Comparison of ENCODE assay signal across 8 mouse cellular contexts in genomic region chr11:4001603-4002002, GRCm38 (mm10). TPM values are rescaled to one million over a fixed set of nuclear protein-coding genes. Genes with fewer than 3 reads are reported as not detected.
DNase-seq lines count a peak whose midpoint lies in the region; ATAC-seq lines count a peak whose summit lies in the region.
"Had no signal": no experiment of that assay in that cellular context is flagged by ENCODE, and none has a peak within 500 bp of the region (broad histone marks: within the 10 kb centered on the region; RNA-seq: fewer than 3 reads in every experiment).

No protein-coding gene starts in this region.

- peak; percentile 77 for DNase-seq in 416B (ENCODE audit: low read depth)
- peak; percentile 4 for DNase-seq in c-Kit-negative CD71-positive TER-119-positive erythroid progenitor cells, embryonic 14.5 days (ENCODE audit: low read depth, low spot score)
- DNase-seq in forelimb bud, embryonic 11.5 days (ENCODE audit: low read depth, low spot score): peak; percentile 71
- DNase-seq in kidney, postnatal 25 days: peak; percentile 76 to 80
- peak; percentile 72 for DNase-seq in lung, postnatal 25 days (ENCODE audit: low spot score)
- peak; percentile 74 for DNase-seq in right cerebral cortex, postnatal 14 days

- peak; percentile 57 for ATAC-seq in CD4-positive, CD25-positive, alpha-beta regulatory T cell, adult 4 months

RNA-seq across cellular contexts. Expression of gene Gal3st1, which starts 18.2 kb away (rescaled TPM):
- not detected for polyA plus RNA-seq in CD4-positive, CD25-positive, alpha-beta regulatory T cell, adult 4 months (2017; shearing (Covaris generic))
- polyA plus RNA-seq: heart, embryonic 14.5 days had no signal

RNA-seq across cellular contexts. Expression of gene 4930556J24Rik, which starts 25.0 kb away (rescaled TPM):
- not detected for polyA plus RNA-seq in CD4-positive, CD25-positive, alpha-beta regulatory T cell, adult 4 months (2017; shearing (Covaris generic))
- polyA plus RNA-seq: heart, embryonic 14.5 days had no signal

RNA-seq across cellular contexts. Expression of gene Sec14l4, which starts 29.7 kb away (rescaled TPM):
- polyA plus RNA-seq in CD4-positive, CD25-positive, alpha-beta regulatory T cell, adult 4 months (2017; shearing (Covaris generic)): not detected
- polyA plus RNA-seq: heart, embryonic 14.5 days had no signal

RNA-seq across cellular contexts. Expression of gene Pes1, which starts 37.8 kb away (rescaled TPM):
- polyA plus RNA-seq in CD4-positive, CD25-positive, alpha-beta regulatory T cell, adult 4 months (2017; shearing (Covaris generic)): 100 to 1,000 TPM in 1 of 2 experiments, 10 to 100 TPM in 1; 82.0 to 111 TPM

Comparison
In these comparisons a context has a peak if more than half of its experiments do, and no peak if none do; other contexts are left out.
1. Peak in every context shown above with its lines: DNase-seq and ATAC-seq.
2. DNase-seq: peak in every context shown above with its lines; median percentile 78 in kidney, postnatal 25 days; 77 in 416B; 74 in right cerebral cortex, postnatal 14 days; 72 in lung, postnatal 25 days; 71 in forelimb bud, embryonic 11.5 days; 4 in c-Kit-negative CD71-positive TER-119-positive erythroid progenitor cells, embryonic 14.5 days.